Mouse (Mus musculus): ENCODE results near the gene Loxl3.

The Loxl3 gene

DNA sequence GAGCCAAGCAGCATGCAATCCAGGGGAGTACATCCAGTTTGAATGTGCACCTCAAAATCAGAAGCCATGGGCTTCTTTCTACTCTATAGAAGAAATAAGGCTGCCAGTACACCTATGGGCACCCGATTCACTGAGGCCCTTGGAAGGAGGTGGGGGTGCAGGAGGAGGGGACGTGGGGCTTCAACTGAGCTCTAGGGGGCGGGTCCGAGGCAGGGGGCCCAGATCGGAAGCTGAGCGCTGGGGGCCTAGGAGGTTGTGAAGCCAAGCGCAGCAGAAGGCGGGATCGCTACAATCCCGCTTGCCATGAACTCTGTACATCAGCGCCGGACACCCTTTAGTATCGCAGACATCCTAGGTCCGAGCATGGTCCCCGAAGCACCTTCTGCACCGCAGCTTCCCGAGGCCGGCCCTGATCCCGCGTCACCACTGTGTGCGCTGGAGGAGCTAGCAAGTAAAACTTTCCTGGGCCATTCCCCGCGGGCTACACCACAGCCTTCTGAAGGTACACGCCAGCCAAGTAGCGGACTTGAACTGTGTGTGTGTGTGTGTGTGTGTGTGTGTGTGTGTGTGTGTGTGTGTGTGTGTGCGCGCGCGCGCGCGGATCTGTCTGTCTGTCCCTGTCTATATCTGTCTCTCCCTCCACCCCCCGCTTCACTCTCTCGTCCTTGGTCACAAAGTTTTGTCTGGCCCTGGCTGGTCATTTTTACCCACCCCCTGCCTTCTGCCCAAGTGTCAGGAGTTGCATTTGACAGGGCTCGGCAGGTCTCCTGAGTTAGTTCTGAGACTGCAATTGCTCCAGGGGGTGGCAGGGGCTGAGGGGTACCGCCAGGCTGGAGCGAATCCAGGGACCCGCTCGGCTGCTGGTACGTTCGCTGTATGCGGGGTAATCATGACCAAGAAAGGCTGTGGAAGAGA, 52.4 kb downstream of the Loxl3 start, which contains the start of gene Lbx2:
TSS of gene Lbx2 (plus strand) at position 247 of the 915 bp plus-strand sequence.
- peak; percentile 38 for DNase-seq (ENCODE audit: low read depth, low spot score)

DNA sequence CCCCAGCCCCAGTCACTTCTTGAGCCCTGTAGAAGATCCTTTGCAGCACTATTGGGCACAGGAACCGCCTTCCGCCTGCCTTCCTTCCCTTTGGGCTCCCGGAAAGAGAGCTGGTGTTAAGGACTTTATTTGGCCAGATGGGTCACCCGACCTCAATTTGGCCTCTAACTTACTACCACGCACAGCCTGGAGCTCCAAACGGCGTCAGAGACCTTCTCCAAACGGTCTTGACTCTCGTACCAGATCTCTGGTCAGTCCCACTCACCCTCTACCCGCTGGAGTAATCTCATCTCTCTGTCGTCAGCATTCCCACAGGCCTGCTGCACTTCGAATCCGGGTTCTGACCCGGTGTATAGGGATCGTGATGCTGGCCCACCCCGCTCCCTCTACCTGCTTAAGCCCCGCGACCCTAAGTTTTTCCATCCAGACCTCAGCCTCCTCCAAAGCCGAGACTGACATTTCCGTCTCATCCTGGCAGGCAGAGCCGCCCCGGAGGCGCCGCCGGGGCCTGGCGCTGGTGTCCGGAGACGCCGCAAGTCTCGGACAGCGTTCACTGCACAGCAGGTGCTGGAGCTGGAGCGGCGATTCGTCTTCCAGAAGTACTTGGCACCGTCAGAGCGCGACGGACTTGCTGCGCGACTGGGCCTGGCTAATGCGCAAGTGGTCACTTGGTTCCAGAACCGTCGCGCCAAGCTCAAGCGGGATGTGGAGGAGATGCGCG, 53.4 kb downstream of the Loxl3 start:
- no peak for DNase-seq (ENCODE audit: low read depth, low spot score)

DNA sequence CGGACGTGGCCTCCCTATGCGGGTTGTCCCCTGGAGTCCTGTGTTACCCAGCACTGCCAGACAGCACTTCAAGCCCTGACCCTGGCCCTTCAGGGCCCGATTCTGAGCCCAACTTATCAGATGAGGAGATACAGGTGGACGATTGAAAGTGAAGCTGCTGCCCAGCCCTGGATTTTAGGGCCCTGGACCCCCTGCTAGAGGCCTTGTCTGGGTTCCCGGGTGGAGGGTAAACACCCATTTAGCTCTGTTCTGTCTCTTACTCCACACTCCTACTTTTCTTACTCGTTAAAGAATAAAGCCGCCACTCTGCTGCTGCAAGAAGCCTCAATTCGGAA, 53.9 kb downstream of the Loxl3 start:
- no peak for DNase-seq (ENCODE audit: low read depth, low spot score)

DNA sequence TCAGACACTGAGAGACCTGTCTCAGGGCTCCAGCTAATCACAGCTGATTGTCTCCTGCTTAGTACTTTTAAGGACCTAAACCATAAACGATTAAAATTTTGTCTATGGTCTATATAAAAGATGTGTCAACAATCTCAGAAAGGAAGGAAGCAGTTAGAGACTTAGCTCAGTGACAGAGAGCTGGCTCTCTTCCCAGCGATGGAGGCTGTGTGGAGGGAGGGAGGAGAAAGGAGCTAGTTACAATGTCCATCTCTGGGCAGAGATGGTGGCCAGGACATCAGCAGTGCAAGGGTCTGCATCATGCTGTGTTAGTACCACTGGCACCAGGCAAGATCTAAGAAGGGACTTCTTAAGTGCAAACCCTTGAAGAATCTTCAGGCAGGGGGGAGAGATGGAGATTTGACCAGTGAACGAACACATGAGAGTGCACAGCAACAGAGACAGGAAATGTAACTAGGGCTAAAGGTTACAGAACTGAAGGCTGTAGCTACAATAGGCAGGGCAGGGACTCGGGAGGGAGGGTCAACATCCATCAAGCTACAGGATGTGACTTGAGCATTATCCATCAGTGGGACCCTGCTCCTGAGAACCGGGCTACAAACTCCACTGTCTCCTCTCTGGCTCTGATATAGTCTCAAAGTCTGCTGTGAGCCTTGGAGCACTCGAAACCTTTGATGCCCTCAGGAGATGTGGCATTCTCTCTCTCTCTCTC, 58.6 kb downstream of the Loxl3 start:
- DNase-seq (ENCODE audit: low read depth, low spot score), result no peak

DNA sequence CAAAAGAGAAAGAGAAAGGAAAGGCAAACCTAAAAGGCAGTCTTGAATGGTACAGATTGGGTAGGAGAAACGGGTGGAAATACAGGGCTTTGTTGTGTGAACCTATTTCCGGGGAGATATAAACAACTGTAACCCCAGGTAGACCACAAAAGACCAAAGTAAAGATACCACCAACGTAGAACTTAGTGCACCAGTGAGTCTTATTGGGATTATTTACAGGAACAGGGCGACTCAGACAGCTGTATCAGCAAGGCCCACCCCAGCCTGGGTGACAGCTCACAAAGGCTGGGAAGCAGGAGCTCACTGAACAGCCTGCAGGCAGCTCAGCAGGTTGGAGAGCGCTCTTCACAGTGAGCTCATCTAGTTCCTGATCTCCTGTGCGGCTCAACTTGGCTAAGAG, 62.0 kb downstream of the Loxl3 start:
- peak; percentile 72 for DNase-seq (ENCODE audit: low read depth, low spot score)

DNA sequence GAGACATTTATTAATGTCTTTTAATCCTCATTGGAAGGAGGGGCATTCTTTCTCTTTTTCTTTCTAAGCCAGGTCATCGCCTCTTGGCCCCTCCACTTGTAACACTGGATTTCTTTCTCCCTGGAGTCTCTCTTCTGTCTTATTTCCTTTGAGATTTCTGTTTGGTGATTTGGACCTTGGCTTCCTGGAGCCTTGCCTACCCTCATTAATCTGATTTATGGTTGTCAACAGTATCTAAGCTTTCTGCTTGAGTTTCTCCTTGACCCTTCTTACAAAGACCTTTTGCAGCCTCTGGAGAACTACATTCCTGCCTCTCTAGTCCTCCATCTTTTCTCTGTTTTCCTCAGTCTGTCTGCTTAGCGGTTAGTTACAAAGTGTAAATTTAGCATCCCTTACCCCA, 64.4 kb downstream of the Loxl3 start:
- DNase-seq (ENCODE audit: low read depth, low spot score), result no peak

DNA sequence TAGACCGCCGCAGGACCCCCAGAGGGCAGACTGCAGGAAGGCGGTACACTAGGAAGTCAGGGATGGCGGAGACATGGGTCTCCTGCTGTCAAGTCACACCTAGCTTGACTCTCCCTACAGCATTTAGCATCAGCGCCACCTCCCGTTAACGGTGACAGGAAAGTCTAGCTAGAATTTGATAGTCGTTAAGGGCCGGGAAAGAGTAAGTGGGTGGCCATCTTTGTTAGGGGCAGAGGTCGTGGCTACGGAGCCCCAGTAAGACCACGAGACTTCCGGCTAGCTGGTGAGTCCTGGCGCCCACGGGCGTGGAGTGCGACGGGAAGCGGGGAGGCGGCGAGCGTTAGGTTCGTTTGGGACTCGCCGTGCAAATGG, 67.3 kb downstream of the Loxl3 start, which contains the start of the genes Ccdc142 and Gm42688:
TSS of gene Ccdc142 (plus strand) at position 286 of the 372 bp plus-strand sequence.
TSS of gene Gm42688 (plus strand) at position 302 of the 372 bp plus-strand sequence.
- peak; percentile 93 for DNase-seq (ENCODE audit: low read depth, low spot score)

DNA sequence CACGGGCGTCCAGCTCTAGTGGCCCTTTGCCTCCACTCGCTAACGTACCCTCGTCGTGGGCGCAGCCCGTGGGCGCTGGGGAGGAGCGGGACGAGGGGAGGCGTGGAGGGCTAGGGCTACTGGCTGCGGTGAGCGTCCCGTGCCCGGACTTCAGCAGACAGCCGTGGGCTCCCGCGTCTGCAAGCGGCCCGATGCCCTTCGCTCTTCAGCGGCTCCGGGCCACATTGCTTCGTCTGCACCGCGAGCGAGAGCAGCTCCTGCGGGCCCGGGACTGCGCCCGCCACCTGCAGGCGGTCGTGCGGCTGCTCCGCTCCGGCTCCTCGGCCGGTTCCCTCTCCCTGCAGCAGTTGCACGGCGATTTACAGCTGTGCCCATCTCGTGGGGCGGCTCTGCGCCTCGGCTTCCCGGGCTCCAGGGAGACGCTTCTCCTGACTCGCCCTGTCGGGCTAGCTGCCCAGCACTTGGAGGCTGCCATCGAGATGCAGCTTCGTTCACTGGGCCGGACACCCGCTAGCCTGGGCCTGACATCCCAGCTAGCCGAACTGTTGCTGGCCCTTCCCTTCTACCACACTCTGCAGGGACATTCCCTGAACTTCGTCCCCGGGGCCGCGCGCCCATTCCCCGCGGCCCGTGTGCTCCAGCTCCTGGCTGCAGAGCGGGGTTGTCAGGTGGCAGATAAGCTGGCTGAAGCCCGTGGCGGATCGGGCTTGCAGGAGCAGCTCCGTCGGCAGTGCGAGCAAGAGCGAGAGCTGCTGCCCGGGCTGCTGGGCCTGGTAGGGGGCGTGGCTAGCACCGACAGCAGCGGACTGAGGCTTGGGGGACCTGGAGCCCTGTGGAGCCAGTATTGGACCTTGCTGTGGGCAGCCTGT, 67.9 kb downstream of the Loxl3 start:
- DNase-seq (ENCODE audit: low read depth, low spot score), result peak; percentile 87
